8 mouse cellular contexts compared by ENCODE assay signal in the genomic region with DNA sequence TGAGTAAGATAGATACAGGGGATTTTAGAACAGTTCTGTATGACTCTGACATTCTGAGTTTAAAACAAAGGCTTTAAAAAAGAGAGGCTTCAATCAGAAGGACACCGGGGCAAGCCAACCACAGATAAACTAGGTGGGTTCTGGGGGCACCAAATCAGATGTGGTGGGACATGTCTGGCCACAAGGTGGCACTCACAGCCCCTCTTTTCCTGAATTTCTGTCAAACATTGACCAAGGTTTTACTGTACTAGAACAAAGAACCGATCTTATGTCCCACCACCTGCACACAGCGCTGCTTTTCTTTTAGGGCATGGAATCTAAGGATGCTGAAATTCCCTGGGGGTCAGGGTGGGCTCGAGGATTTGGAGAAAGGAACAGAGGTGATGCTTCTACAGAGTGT.
DNase-seq lines count a peak whose midpoint lies in the region; ATAC-seq and TF ChIP-seq lines count a peak whose summit lies in the region.

No protein-coding gene starts in this region.

- ATAC-seq in hindbrain, embryonic 11.5 days (ENCODE audit: low FRiP score): no peak
- no peak for ATAC-seq in hindbrain, embryonic 16.5 days
- no peak; the same call in 1 of the 2 replicates for ATAC-seq in forebrain, postnatal 0 days

- intact Hi-C loops in left cerebral cortex, postnatal 4 days (cut with DNase I): loop anchor here (10.0 kb wide), 2 partner anchors 233 to 367 kb away; no protein-coding TSS in a partner anchor

- no peak overlapping the region for H3K4me2 ChIP-seq in hindbrain, embryonic 11.5 days (replicated peaks; ENCODE audit: low read depth, low read length)
- no peak overlapping the region for H3K4me2 ChIP-seq in hindbrain, embryonic 16.5 days (ENCODE audit: low read length)
- no peak overlapping the region for H3K4me2 ChIP-seq in forebrain, postnatal 0 days (ENCODE audit: low read depth)

- 0 out of 2 replicates have a peak, but pooled peaks have one; percentile 14 for TF ChIP-seq CTCF in bone marrow, adult 2 months (IDR thresholded peaks at IDR 0.05; ENCODE audit: control insufficient read depth, insufficient read depth, low read length)
- peak; percentile 69 for TF ChIP-seq CTCF in forebrain, postnatal 0 days (IDR thresholded peaks at IDR 0.05; ENCODE audit: low read depth)

- no peak overlapping the region for H3K27ac ChIP-seq in hindbrain, embryonic 11.5 days (ENCODE audit: low read depth, low read length)
- H3K27ac ChIP-seq in hindbrain, embryonic 16.5 days (ENCODE audit: low read depth, low read length): no peak overlapping the region
- H3K27ac ChIP-seq in bone marrow, adult 2 months (ENCODE audit: control insufficient read depth, insufficient read depth, low read depth, low read length, poor library complexity): no peak overlapping the region
- H3K27ac ChIP-seq in forebrain, postnatal 0 days (ENCODE audit: low read depth, low read length): no peak overlapping the region

- no peaks in the 10 kb centered on the region for H3K4me1 ChIP-seq in hindbrain, embryonic 11.5 days (replicated peaks; ENCODE audit: control insufficient read depth, insufficient read depth, low read length)
- H3K4me1 ChIP-seq in hindbrain, embryonic 16.5 days (ENCODE audit: control insufficient read depth, insufficient read depth, low read depth, low read length): no peaks in the 10 kb centered on the region
- H3K4me1 ChIP-seq in bone marrow, adult 2 months (ENCODE audit: control insufficient read depth, insufficient read depth, low read length): no peaks in the 10 kb centered on the region
- no peaks in the 10 kb centered on the region for H3K4me1 ChIP-seq in forebrain, postnatal 0 days (ENCODE audit: insufficient read depth)

- no peak overlapping the region for H3K4me3 ChIP-seq in hindbrain, embryonic 11.5 days (ENCODE audit: low read depth, low read length)
- no peak overlapping the region for H3K4me3 ChIP-seq in hindbrain, embryonic 16.5 days (ENCODE audit: low read length)
- no peak overlapping the region for H3K4me3 ChIP-seq in bone marrow, adult 2 months (replicated peaks; ENCODE audit: control insufficient read depth, low read depth, low read length)
- no peak overlapping the region for H3K4me3 ChIP-seq in forebrain, postnatal 0 days (ENCODE audit: low read depth, low read length)

- H3K9ac ChIP-seq in hindbrain, embryonic 11.5 days (ENCODE audit: low read depth, low read length): no peak overlapping the region
- no peak overlapping the region for H3K9ac ChIP-seq in hindbrain, embryonic 16.5 days (ENCODE audit: low read depth, low read length)
- no peak overlapping the region for H3K9ac ChIP-seq in forebrain, postnatal 0 days

- WGBS in hindbrain, embryonic 11.5 days: 39% methylated on average over 4 of the region's 4 CpGs
- WGBS in hindbrain, embryonic 16.5 days: 32% methylated on average over 4 of the region's 4 CpGs
- WGBS in bone marrow, adult 2 months: 21% methylated on average over 4 of the region's 4 CpGs
- 30% methylated on average over 4 of the region's 4 CpGs for WGBS in forebrain, postnatal 0 days

- peak; percentile 68 for DNase-seq in hindbrain, embryonic 11.5 days (ENCODE audit: low spot score)
- peak; percentile 69 for DNase-seq in ES-CJ7 (ENCODE audit: low read depth, low spot score)
- DNase-seq in forebrain, postnatal 0 days: peak; percentile 53
- DNase-seq in left cerebral cortex, postnatal 4 days: peak; percentile 62
- peak; percentile 71 for DNase-seq in retina, embryonic 14.5 days (ENCODE audit: low spot score)
- no peak for DNase-seq in B cell, adult 2 months

- TF ChIP-seq POLR2A in bone marrow, adult 2 months (IDR thresholded peaks at IDR 0.05; ENCODE audit: borderline replicate concordance, control insufficient read depth, low read depth, low read length): no peak

- no peaks in the 10 kb centered on the region for H3K9me3 ChIP-seq in hindbrain, embryonic 11.5 days (ENCODE audit: control insufficient read depth, low read length)
- no peaks in the 10 kb centered on the region for H3K9me3 ChIP-seq in hindbrain, embryonic 16.5 days (ENCODE audit: control insufficient read depth, low read length)
- no peaks in the 10 kb centered on the region for H3K9me3 ChIP-seq in forebrain, postnatal 0 days (ENCODE audit: low read length)

- no peaks in the 10 kb centered on the region for H3K27me3 ChIP-seq in hindbrain, embryonic 11.5 days (ENCODE audit: control insufficient read depth, insufficient read depth, low read length)
- H3K27me3 ChIP-seq in hindbrain, embryonic 16.5 days (replicated peaks; ENCODE audit: control insufficient read depth, insufficient read depth, low read length): no peaks in the 10 kb centered on the region
- H3K27me3 ChIP-seq in forebrain, postnatal 0 days (ENCODE audit: insufficient read depth, low read length): no peaks in the 10 kb centered on the region

- no peaks in the 10 kb centered on the region for H3K36me3 ChIP-seq in hindbrain, embryonic 11.5 days (ENCODE audit: control insufficient read depth, insufficient read depth, low read length)
- no peaks in the 10 kb centered on the region for H3K36me3 ChIP-seq in hindbrain, embryonic 16.5 days (ENCODE audit: control insufficient read depth, insufficient read depth, low read length)
- H3K36me3 ChIP-seq in forebrain, postnatal 0 days (ENCODE audit: insufficient read depth): no peaks in the 10 kb centered on the region

Comparison
In these comparisons a context has a peak if more than half of its experiments do, and no peak if none do; other contexts are left out.
1. DNase-seq: peak in hindbrain, embryonic 11.5 days (single experiment), ES-CJ7 (single experiment), forebrain, postnatal 0 days (single experiment), left cerebral cortex, postnatal 4 days (single experiment) and retina, embryonic 14.5 days (single experiment); none in B cell, adult 2 months (0 of 2).